Mouse (Mus musculus) lung, postnatal 0 days (tissue): ENCODE measurements around the gene Sh2b2.

Experiments used
- CTCF ChIP-seq: IDR thresholded peaks from 2 replicates; pipeline ENCODE4 v1.5.1; 2016; ENCODE audit warnings: antibody characterized with exemption, mild to moderate bottlenecking
- EP300 ChIP-seq: IDR thresholded peaks from 2 replicates; pipeline ENCODE4 v1.6.1; 2016; ENCODE audit warnings: antibody characterized with exemption, mild to moderate bottlenecking, control low read depth

DNA sequence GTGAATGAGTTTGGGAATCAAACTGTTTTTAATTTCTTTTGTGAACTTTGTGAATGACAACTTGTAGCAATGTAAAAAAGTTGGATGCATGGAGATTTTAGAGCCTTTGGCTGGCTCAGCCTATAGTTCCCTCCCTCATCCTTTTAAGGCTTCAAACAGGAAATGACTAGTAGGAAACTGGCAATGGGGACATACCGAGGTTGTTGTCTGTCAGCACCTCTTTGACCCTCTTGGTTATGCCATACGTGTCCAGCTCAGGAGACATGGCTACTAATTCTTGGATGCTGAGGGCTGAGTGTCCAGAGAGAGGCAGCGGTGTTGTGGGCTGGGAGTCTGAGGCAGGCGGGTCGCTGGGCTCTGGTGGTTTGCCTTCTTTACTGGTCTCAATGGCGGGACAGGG lies 40.2 kb upstream of the Sh2b2 start:
- no peak for TF ChIP-seq EP300
- no peak for TF ChIP-seq CTCF
